Mouse (Mus musculus) midbrain, embryonic 14.5 days (tissue): ENCODE results near the gene Ddx39. TPM values are rescaled to one million over a fixed set of nuclear protein-coding genes. Genes with fewer than 3 reads are reported as not detected.

ENCODE experiments used
- ATAC-seq: fragments of 200-750 bp; cut with Nextera tagmentation; 2 replicates; pipeline ENCODE4 v1.8.0; 2017; ENCODE audit warnings: moderate number of reproducible peaks, moderate library complexity; ENCODE audit not compliant: low FRiP score, low TSS enrichment
- DNase-seq: peaks from one replicate; pipeline ENCODE4 v3.0.0-alpha.2; 2015
- H3K27ac ChIP-seq: fragments of 300-500 bp; sonication (generic); replicated peaks from 2 replicates; pipeline ENCODE4 v1.5.1; 2014; ENCODE audit warnings: mild to moderate bottlenecking, low read depth, low read length, moderate library complexity
- H3K27me3 ChIP-seq: fragments of 300-500 bp; sonication (generic); 2 replicates; pipeline ENCODE4 v1.6.1; 2014; ENCODE audit warnings: low read length, control low read depth, mixed read lengths; ENCODE audit not compliant: control insufficient read depth, insufficient read depth
- H3K36me3 ChIP-seq: fragments of 300-500 bp; sonication (generic); 2 replicates; pipeline ENCODE4 v1.6.1; 2014; ENCODE audit warnings: low read length, control low read depth; ENCODE audit not compliant: control insufficient read depth, insufficient read depth
- H3K4me1 ChIP-seq: fragments of 300-500 bp; sonication (generic); 2 replicates; pipeline ENCODE4 v1.6.1; 2014; ENCODE audit warnings: mild to moderate bottlenecking, antibody characterized with exemption, low read length, control low read depth; ENCODE audit not compliant: control insufficient read depth, insufficient read depth
- H3K4me2 ChIP-seq: fragments of 300-500 bp; sonication (generic); 2 replicates; pipeline ENCODE4 v1.6.1; 2014; ENCODE audit warnings: mild to moderate bottlenecking, low read length, moderate library complexity
- H3K4me3 ChIP-seq: fragments of 300-500 bp; sonication (generic); replicated peaks from 2 replicates; pipeline ENCODE4 v1.5.1; 2014; ENCODE audit warnings: low read depth, low read length
- H3K9ac ChIP-seq: fragments of 300-500 bp; sonication (generic); replicated peaks from 2 replicates; pipeline ENCODE4 v1.6.1; 2014; ENCODE audit warnings: mild to moderate bottlenecking, low read length, moderate library complexity
- H3K9me3 ChIP-seq: fragments of 300-500 bp; sonication (generic); 2 replicates; pipeline ENCODE4 v1.6.1; 2016; ENCODE audit warnings: low read length, control low read depth, mixed read lengths; ENCODE audit not compliant: control insufficient read depth
- WGBS: fragments of 180-500 bp; shearing (Covaris S2); extraction: QIAGEN DNeasy Blood & Tissue Kit; methylation state at CpG from one replicate; pipeline ENCODE4 v1.1.7; 2014; 5-methylcytosine and 5-hydroxymethylcytosine counted together
- polyA plus RNA-seq: library from polyadenylated mRNA; unstranded; fragments of >200 nt; fragmentation: Nextera tagmentation; extraction: Ambion mirVana; gene quantifications from 2 replicates; pipeline ENCODE4 v1.2.1, GENCODE M21; 2014

Ddx39 gene
- polyA plus RNA-seq, 1 experiment from 2014 or later: 113 TPM

DNA sequence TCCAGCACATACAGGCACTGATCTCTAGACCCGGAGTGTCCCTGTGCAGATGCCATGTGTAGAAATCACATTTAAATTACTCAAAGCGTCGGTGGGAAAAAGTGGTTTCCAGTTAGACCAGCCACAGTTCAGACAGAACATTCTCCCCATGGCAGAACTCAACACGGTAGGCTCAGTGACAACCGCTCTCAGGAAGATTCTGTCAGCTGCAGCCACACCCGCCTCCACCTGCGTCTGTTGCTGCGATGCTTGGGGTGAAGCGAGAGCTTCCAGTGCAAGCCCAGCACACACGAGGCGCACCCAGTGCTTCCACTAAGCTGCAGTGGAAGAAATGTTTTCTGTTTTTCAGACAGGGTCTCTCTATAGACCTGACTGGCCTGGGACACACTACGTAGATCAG lies 35.1 kb upstream of the Ddx39 start:
- no peaks in the 10 kb centered on the region for H3K4me1 ChIP-seq
- H3K36me3 ChIP-seq: peaks cover 84% of the 10 kb centered on the region
- no peak for ATAC-seq
- no peaks in the 10 kb centered on the region for H3K27me3 ChIP-seq
- no peak overlapping the region for H3K9ac ChIP-seq
- no peak for DNase-seq
- no peaks in the 10 kb centered on the region for H3K9me3 ChIP-seq
- no peak overlapping the region for H3K4me3 ChIP-seq
- 94% methylated on average over 12 of the region's 12 CpGs for WGBS
- no peak overlapping the region for H3K27ac ChIP-seq
- H3K4me2 ChIP-seq: no peak overlapping the region

DNA sequence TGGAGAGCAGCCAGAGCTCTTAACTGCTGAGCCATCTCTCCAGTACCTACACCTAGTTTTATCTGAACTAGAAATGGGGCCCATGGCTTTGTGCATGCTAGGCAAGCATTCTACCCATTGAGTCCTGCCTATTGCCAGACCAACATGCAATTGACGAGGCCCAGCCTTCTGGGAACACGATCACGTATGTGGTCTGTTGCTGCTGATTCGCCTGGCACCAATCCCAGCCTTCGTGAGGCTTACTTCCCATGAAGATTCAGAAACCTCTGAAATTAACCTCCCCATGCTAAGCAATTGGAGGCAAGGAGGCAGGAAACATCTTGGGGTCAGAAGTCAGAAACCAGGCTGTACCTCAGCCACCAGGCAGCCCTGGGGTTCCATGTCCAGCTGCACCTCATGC lies 34.4 kb upstream of the Ddx39 start:
- Histone ChIP-seq H3K4me2 (no peak overlapping the region), H3K4me3 (no peak overlapping the region), H3K9me3 (no peaks in the 10 kb centered on the region), H3K4me1 (no peaks in the 10 kb centered on the region), H3K27me3 (no peaks in the 10 kb centered on the region), H3K9ac (no peak overlapping the region), H3K36me3 (peaks cover 86% of the 10 kb centered on the region), H3K27ac (no peak overlapping the region)
- DNase-seq (no peak), ATAC-seq (no peak)
- WGBS: 90% methylated on average over 5 of the region's 5 CpGs

DNA sequence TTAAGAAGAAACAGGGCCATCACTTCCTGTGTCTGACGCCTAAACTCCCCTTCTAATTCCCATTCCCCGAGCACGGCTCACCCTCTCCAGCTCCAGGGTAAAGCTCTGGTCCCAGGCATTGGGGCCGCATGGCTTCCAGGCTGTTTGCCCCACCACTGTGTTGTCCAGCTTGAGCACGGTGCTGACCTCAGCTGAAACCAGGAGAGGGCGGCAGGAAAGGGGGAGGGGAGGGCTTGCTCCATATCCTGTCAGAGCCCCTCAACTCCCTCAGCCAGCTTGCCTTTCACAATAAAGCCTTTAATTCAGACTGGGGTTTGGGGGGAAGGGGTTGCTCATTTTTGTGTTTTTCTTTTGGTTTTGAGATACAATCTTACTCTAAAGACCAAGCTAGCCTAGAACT lies 33.9 kb upstream of the Ddx39 start:
- no peaks in the 10 kb centered on the region for H3K27me3 ChIP-seq
- WGBS: 40% methylated on average over 6 of the region's 6 CpGs
- ATAC-seq (no peak), DNase-seq (no peak)
- no peak overlapping the region for H3K27ac ChIP-seq
- no peak overlapping the region for H3K4me2 ChIP-seq
- no peaks in the 10 kb centered on the region for H3K9me3 ChIP-seq
- H3K4me3 ChIP-seq: no peak overlapping the region
- H3K36me3 ChIP-seq: peaks cover 86% of the 10 kb centered on the region
- H3K4me1 ChIP-seq: no peaks in the 10 kb centered on the region
- H3K9ac ChIP-seq: no peak overlapping the region

DNA sequence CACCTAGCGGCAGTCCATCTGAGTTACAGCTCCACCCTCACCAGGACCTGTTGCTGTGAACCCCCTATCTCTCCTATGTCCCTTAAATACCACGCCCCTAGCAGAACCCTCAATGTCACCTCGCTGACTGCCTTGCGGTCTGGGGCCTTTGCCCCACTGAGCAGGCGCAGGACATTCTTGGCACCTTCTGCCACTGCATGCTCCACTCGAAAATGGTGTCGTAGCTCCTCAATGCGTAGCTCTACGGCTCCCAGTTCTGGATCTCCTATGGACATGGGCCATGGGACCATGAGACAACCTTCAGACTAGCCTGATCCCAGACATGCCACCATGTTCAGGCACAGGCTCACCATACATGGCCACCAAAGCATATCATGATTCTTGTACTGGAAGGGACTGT lies 30.5 kb upstream of the Ddx39 start:
- H3K27ac ChIP-seq: no peak overlapping the region
- 97% methylated on average over 9 of the region's 9 CpGs for WGBS
- no peak for DNase-seq

DNA sequence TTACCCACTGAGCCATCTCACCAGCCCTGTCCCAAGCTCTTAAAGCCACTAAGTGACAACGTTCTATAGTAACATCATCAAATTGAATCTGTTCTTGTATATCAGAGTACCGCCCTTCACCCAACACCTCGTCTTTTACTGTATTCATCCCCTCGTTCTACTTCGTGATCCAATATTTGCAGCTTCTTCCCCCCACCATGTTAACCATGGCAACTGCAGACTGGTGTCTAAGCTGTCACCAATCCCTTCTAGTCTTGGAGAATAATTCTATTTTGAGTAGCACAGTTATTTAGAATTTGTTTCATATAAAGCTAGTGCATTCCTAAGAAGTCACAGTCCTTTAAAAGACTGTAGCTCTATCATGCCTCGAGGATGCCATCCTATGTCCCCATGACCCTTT lies 25.7 kb upstream of the Ddx39 start:
- Histone ChIP-seq H3K4me1 (no peaks in the 10 kb centered on the region), H3K4me2 (no peak overlapping the region), H3K36me3 (peaks cover 49% of the 10 kb centered on the region), H3K4me3 (no peak overlapping the region), H3K9ac (no peak overlapping the region), H3K9me3 (no peaks in the 10 kb centered on the region), H3K27ac (no peak overlapping the region), H3K27me3 (no peaks in the 10 kb centered on the region)
- no peak for DNase-seq
- ATAC-seq: no peak
- 90% methylated on average over 6 of the region's 6 CpGs for WGBS

More for the DNA sequence above, 30.5 kb upstream of the Ddx39 start:
- no peak overlapping the region for H3K4me2 ChIP-seq
- H3K9ac ChIP-seq: no peak overlapping the region
- peaks cover 65% of the 10 kb centered on the region for H3K36me3 ChIP-seq
- no peaks in the 10 kb centered on the region for H3K9me3 ChIP-seq
- H3K4me1 ChIP-seq: no peaks in the 10 kb centered on the region
- H3K27me3 ChIP-seq: no peaks in the 10 kb centered on the region
- no peak overlapping the region for H3K4me3 ChIP-seq
- ATAC-seq: no peak

DNA sequence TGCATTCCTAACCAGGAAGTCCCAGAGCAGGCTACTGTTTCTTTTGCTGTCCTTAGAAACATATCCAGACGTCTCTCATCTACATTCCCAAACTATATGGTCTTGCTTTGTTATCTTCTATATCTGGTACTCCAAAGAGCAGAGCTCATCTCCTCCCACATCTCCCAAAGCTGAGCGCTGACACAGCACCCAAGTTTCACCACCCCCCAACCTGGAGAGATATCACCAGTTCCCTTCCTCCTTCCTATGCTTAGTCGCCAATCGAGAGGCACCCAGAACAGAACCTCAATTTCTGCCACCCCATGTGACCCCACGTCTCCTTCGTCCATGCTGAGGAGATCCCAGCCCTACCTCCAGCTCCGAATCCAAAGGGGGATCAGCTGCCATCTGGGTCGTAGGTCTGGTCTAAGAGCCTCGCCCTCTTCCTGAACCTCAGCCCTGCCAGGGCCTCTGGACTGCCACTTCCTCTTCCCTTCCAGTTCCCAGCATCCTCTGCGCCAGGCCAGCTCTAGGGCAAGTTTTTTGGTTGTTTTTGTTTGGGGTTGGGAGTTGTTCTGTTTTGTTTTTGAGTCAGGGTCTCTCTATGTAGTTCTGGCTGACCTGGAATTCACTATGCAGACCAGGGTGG lies 21.3 kb upstream of the Ddx39 start:
- H3K27ac ChIP-seq: no peak overlapping the region
- no peak for DNase-seq
- no peak for ATAC-seq

DNA sequence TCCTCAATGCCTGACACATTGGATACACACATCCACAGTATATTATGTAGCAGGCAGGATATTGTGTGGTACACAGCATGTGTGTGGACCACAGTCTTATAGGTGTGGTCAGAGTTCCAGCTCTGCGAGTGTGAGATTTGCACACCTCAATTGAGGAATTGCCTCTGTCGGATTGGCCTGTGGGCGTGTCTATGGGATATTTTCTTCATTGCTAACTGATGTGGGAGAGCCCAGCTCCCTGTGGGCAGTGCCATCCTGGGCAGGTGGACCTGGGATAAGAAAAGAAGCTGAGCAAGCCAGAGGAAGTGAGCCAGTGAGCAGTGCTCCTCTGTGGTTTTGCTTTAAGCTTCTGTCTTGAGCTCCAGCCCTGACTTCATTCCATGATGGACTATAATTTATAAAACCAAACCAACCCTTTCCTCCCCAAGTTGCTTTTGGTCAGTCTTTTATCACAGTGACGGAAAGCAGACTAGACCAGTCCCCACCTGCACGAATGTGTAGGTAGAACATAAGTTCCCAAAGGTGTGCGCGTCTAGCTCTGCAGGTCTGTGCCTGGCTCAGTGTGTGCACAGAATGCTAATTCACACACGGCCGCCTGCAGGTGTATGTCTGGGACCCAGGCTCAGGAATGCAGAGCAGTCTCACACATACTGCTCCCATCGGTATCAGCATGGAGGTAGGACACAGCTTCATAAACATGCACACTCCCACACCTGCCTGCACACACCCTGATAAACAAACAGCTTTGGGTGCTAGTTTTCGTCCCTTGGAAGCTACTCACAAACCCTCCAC lies 20.4 kb upstream of the Ddx39 start:
- H3K4me3 ChIP-seq: no peak overlapping the region
- ATAC-seq: no peak
- peaks cover 30% of the 10 kb centered on the region for H3K36me3 ChIP-seq
- no peak overlapping the region for H3K4me2 ChIP-seq
- WGBS: 85% methylated on average over 11 of the region's 11 CpGs
- DNase-seq: peak; percentile 5
- H3K9me3 ChIP-seq: no peaks in the 10 kb centered on the region
- H3K27me3 ChIP-seq: no peaks in the 10 kb centered on the region
- H3K9ac ChIP-seq: no peak overlapping the region
- no peak overlapping the region for H3K27ac ChIP-seq
- peaks cover 11% of the 10 kb centered on the region; the same call in 1 of the 2 replicates for H3K4me1 ChIP-seq

More for the DNA sequence above, 21.3 kb upstream of the Ddx39 start:
- H3K9me3 ChIP-seq: no peaks in the 10 kb centered on the region
- peaks cover 8% of the 10 kb centered on the region; the same call in 1 of the 2 replicates for H3K4me1 ChIP-seq
- H3K4me3 ChIP-seq: no peak overlapping the region
- peaks cover 35% of the 10 kb centered on the region for H3K36me3 ChIP-seq
- H3K4me2 ChIP-seq: no peak overlapping the region
- no peak overlapping the region; the same call in 1 of the 2 replicates for H3K9ac ChIP-seq
- no peaks in the 10 kb centered on the region for H3K27me3 ChIP-seq
- WGBS: 86% methylated on average over 10 of the region's 10 CpGs

DNA sequence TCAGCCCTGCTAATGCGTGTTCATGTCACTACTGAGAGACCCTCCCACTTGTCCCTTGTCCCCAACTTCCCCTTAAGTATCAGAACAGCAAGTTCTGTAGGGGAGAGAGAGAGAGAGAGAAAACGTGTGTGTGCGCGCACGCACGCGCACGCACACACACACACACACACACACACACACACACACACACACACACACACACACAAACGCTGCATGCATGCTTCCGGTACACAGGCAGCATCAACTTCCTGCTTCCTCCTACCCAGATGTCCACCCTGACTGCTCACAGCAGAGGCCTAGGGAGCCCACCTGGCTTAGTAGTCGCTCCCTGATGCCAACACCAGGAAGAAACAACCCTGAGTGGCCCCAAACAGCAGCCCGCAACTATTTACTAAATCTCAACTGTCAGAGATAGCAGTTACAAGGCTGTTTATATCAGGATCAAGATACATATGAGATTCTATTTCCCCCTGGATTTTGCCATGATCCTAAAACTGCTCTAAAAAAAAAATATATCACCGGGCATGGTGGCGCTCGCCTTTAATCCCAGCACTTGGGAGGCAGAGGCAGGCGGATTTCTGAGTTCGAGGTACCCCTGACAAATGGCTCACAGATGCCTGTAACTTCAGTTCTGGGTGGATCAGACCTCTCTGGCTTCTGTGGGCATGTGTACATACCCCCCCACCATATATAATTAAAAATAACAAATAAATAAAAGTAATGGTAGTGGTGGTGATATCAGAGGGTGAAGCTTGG lies 19.4 kb upstream of the Ddx39 start:
- Histone ChIP-seq H3K4me1 (peaks cover 11% of the 10 kb centered on the region; the same call in 1 of the 2 replicates), H3K4me3 (no peak overlapping the region), H3K36me3 (peaks cover 23% of the 10 kb centered on the region), H3K27ac (no peak overlapping the region), H3K27me3 (no peaks in the 10 kb centered on the region), H3K4me2 (no peak overlapping the region), H3K9me3 (no peaks in the 10 kb centered on the region), H3K9ac (no peak overlapping the region)
- no peak for ATAC-seq
- 93% methylated on average over 17 of the region's 17 CpGs for WGBS
- DNase-seq: no peak
